Mouse (Mus musculus) embryo, embryonic 9.5 days (tissue): Measurements from ENCODE around the gene Vipr1.

ENCODE experiments used
- DNase-seq: peaks from one replicate; pipeline ENCODE4 v3.0.0-alpha.2; 2017; ENCODE audit errors: extremely low spot score

Gene Vipr1

GRCm38 (mm10) chr9:121677476-121677875, 35.0 kb downstream of the Vipr1 start:
- DNase-seq = no peak

- peak; percentile 63 for DNase-seq
Measured at GRCm38 (mm10) chr9:121679549-121679948, 37.0 kb downstream of the Vipr1 start.

GRCm38 (mm10) chr9:121681191-121681590, 38.7 kb downstream of the Vipr1 start:
- no peak for DNase-seq

- DNase-seq = no peak
Measured at GRCm38 (mm10) chr9:121682037-121682680, 39.6 kb downstream of the Vipr1 start.

GRCm38 (mm10) chr9:121684702-121685101, 42.2 kb downstream of the Vipr1 start:
- no peak for DNase-seq

GRCm38 (mm10) chr9:121690200-121690651, 47.7 kb downstream of the Vipr1 start:
- no peak for DNase-seq

GRCm38 (mm10) chr9:121690734-121691133, 48.2 kb downstream of the Vipr1 start:
- DNase-seq = no peak

- DNase-seq = no peak
Measured at GRCm38 (mm10) chr9:121694736-121695135, 52.2 kb downstream of the Vipr1 start.

- DNase-seq = no peak
Measured at GRCm38 (mm10) chr9:121696626-121697025, 54.1 kb downstream of the Vipr1 start.

GRCm38 (mm10) chr9:121697150-121698049, 54.9 kb downstream of the Vipr1 start:
- no peak for DNase-seq

GRCm38 (mm10) chr9:121704261-121704645, 61.7 kb downstream of the Vipr1 start:
- DNase-seq = no peak

- DNase-seq = peak; percentile 93
Measured at GRCm38 (mm10) chr9:121704646-121705625, 62.4 kb downstream of the Vipr1 start, which contains the start of gene Sec22c. Gene Sec22c (minus strand): TSS chr9:121705490.

- no peak for DNase-seq
Measured at GRCm38 (mm10) chr9:121706029-121706675, 63.6 kb downstream of the Vipr1 start.

GRCm38 (mm10) chr9:121707801-121708200, 65.3 kb downstream of the Vipr1 start:
- no peak for DNase-seq

- no peak for DNase-seq
Measured at GRCm38 (mm10) chr9:121708506-121709486, 66.3 kb downstream of the Vipr1 start.

- DNase-seq = peak; percentile 96
Measured at GRCm38 (mm10) chr9:121709898-121710583, 67.5 kb downstream of the Vipr1 start, which contains the start of gene Ss18l2. Gene Ss18l2 (plus strand): TSS chr9:121710329.

- DNase-seq = no peak
Measured at GRCm38 (mm10) chr9:121710584-121710975, 68.1 kb downstream of the Vipr1 start.

GRCm38 (mm10) chr9:121717048-121717447, 74.5 kb downstream of the Vipr1 start:
- DNase-seq = no peak

GRCm38 (mm10) chr9:121718070-121718705, 75.7 kb downstream of the Vipr1 start:
- DNase-seq = no peak
